Mouse (Mus musculus): ENCODE results near the gene Ube2i. TPM values are rescaled to one million over a fixed set of nuclear protein-coding genes. Genes with fewer than 3 reads are reported as not detected.

Gene Ube2i
- 148 TPM for polyA plus RNA-seq (2014; fragmentation: Illumina TruSeq; extraction: RNeasy Lipid Tissue Mini Kit (QIAGEN cat#74804); ENCODE audit: insufficient read depth, low read depth, low replicate concordance)

GRCm38 (mm10) chr17:25274571-25275346, at the start of gene Ube2i:
Ube2i (minus strand) TSS chr17:25274622.

GRCm38 (mm10) chr17:25318354-25318753, 43.9 kb upstream of the Ube2i start, which contains the start of gene Prss29:
Prss29 (plus strand) TSS chr17:25318654.

GRCm38 (mm10) chr17:25308346-25308745, 33.9 kb upstream of the Ube2i start, which contains the start of gene Prss28:
Prss28 (plus strand) TSS chr17:25308646.

GRCm38 (mm10) chr17:25298094-25298493, 23.7 kb upstream of the Ube2i start, which contains the start of gene Prss34:
Prss34 (plus strand) TSS chr17:25298394.

GRCm38 (mm10) chr17:25256140-25256754, 18.2 kb downstream of the Ube2i start, which contains the start of gene Baiap3:
Baiap3 (minus strand) TSS chr17:25256364.

DNA sequence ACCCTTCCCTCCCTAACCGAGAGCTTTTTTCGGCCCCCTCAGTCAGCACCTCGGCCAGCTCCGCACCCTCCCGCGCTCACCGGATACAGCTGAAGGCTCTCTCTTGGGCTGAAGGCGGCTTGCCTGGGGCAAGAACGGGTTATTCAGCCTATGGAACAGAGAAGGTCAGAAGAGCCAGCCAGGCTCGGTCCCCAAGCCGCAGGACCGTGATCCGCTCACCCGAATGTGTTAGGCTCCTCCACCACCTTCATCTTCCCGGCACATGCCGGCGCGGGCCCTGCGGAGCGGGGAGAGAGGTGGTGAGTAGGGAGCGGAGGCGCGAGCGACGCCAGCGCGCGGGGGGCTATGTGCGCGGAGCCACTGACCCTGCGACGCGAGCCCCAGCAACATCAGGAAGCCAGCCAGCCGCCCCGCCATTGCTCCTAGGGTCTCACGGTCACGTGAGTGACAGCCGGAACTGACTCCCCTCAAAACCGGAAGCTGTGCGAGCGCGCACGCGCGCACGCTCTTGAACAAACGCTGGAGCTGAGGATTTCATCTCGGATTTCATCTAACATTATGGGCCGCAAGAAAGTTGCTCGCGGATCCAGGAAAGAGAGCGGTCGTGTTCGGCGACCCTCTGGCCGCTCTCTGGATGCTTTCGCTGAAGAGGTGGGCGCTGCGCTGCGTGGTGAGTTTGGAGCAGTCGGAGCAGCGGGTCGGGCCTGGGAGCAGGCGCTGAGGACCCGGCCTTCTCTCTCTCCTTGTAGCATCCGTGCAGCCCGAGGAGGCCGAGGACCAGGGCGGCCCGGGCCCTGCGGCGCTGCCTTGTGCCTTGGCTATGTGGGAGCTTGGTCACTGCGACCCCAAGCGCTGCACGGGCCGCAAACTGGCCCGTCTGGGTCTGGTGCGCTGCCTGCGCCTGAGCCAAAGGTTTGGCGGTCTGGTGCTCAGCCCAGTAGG, 34.5 kb downstream of the Ube2i start, which contains the start of the genes Gnptg and Tsr3:
Gene Gnptg, minus strand, starts transcription at position 430 of the 942 bp plus-strand sequence.
Gene Tsr3, plus strand, starts transcription at position 476 of the 942 bp plus-strand sequence.

Other genes starting within 250 kb of the Ube2i start
- 141 TPM for gene Tmem204, start 191.0 kb downstream of the Ube2i start, polyA plus RNA-seq (2014; fragmentation: Illumina TruSeq; extraction: RNeasy Lipid Tissue Mini Kit (QIAGEN cat#74804); ENCODE audit: insufficient read depth, low read depth, low replicate concordance)
- 11.7 TPM for gene Telo2, start 158.7 kb downstream of the Ube2i start, polyA plus RNA-seq (2014; fragmentation: Illumina TruSeq; extraction: RNeasy Lipid Tissue Mini Kit (QIAGEN cat#74804); ENCODE audit: insufficient read depth, low read depth, low replicate concordance)
- not detected for gene Ptx4, start 153.9 kb downstream of the Ube2i start, polyA plus RNA-seq (2014; fragmentation: Illumina TruSeq; extraction: RNeasy Lipid Tissue Mini Kit (QIAGEN cat#74804); ENCODE audit: insufficient read depth, low read depth, low replicate concordance)
- 13.7 TPM for gene Clcn7, start 141.2 kb downstream of the Ube2i start, polyA plus RNA-seq (2014; fragmentation: Illumina TruSeq; extraction: RNeasy Lipid Tissue Mini Kit (QIAGEN cat#74804); ENCODE audit: insufficient read depth, low read depth, low replicate concordance)
- gene Ccdc154, start 112.2 kb downstream of the Ube2i start, polyA plus RNA-seq (2014; fragmentation: Illumina TruSeq; extraction: RNeasy Lipid Tissue Mini Kit (QIAGEN cat#74804); ENCODE audit: insufficient read depth, low read depth, low replicate concordance): not detected
- gene Gm38655, start 99.2 kb downstream of the Ube2i start, polyA plus RNA-seq (2014; fragmentation: Illumina TruSeq; extraction: RNeasy Lipid Tissue Mini Kit (QIAGEN cat#74804); ENCODE audit: insufficient read depth, low read depth, low replicate concordance): 3.1 TPM
- gene BC003965, start 90.1 kb downstream of the Ube2i start, polyA plus RNA-seq (2014; fragmentation: Illumina TruSeq; extraction: RNeasy Lipid Tissue Mini Kit (QIAGEN cat#74804); ENCODE audit: insufficient read depth, low read depth, low replicate concordance): 13.3 TPM
- 11.2 TPM for gene Unkl, start 86.2 kb downstream of the Ube2i start, polyA plus RNA-seq (2014; fragmentation: Illumina TruSeq; extraction: RNeasy Lipid Tissue Mini Kit (QIAGEN cat#74804); ENCODE audit: insufficient read depth, low read depth, low replicate concordance)
- 49.7 TPM for gene Gnptg, start 34.5 kb downstream of the Ube2i start, polyA plus RNA-seq (2014; fragmentation: Illumina TruSeq; extraction: RNeasy Lipid Tissue Mini Kit (QIAGEN cat#74804); ENCODE audit: insufficient read depth, low read depth, low replicate concordance)
- gene Tsr3, start 34.5 kb downstream of the Ube2i start, polyA plus RNA-seq (2014; fragmentation: Illumina TruSeq; extraction: RNeasy Lipid Tissue Mini Kit (QIAGEN cat#74804); ENCODE audit: insufficient read depth, low read depth, low replicate concordance): 13.7 TPM
- 6.2 TPM for gene Baiap3, start 18.3 kb downstream of the Ube2i start, polyA plus RNA-seq (2014; fragmentation: Illumina TruSeq; extraction: RNeasy Lipid Tissue Mini Kit (QIAGEN cat#74804); ENCODE audit: insufficient read depth, low read depth, low replicate concordance)
- not detected for gene Prss34, start 23.8 kb upstream of the Ube2i start, polyA plus RNA-seq (2014; fragmentation: Illumina TruSeq; extraction: RNeasy Lipid Tissue Mini Kit (QIAGEN cat#74804); ENCODE audit: insufficient read depth, low read depth, low replicate concordance)
- not detected for gene Prss28, start 34.0 kb upstream of the Ube2i start, polyA plus RNA-seq (2014; fragmentation: Illumina TruSeq; extraction: RNeasy Lipid Tissue Mini Kit (QIAGEN cat#74804); ENCODE audit: insufficient read depth, low read depth, low replicate concordance)
- gene Prss29, start 44.0 kb upstream of the Ube2i start, polyA plus RNA-seq (2014; fragmentation: Illumina TruSeq; extraction: RNeasy Lipid Tissue Mini Kit (QIAGEN cat#74804); ENCODE audit: insufficient read depth, low read depth, low replicate concordance): not detected
- gene Tpsab1, start 70.9 kb upstream of the Ube2i start, polyA plus RNA-seq (2014; fragmentation: Illumina TruSeq; extraction: RNeasy Lipid Tissue Mini Kit (QIAGEN cat#74804); ENCODE audit: insufficient read depth, low read depth, low replicate concordance): not detected
- 2.1 TPM for gene Tpsb2, start 91.7 kb upstream of the Ube2i start, polyA plus RNA-seq (2014; fragmentation: Illumina TruSeq; extraction: RNeasy Lipid Tissue Mini Kit (QIAGEN cat#74804); ENCODE audit: insufficient read depth, low read depth, low replicate concordance)
- not detected for gene Tpsg1, start 94.7 kb upstream of the Ube2i start, polyA plus RNA-seq (2014; fragmentation: Illumina TruSeq; extraction: RNeasy Lipid Tissue Mini Kit (QIAGEN cat#74804); ENCODE audit: insufficient read depth, low read depth, low replicate concordance)
- gene Cacna1h, start 159.2 kb upstream of the Ube2i start, polyA plus RNA-seq (2014; fragmentation: Illumina TruSeq; extraction: RNeasy Lipid Tissue Mini Kit (QIAGEN cat#74804); ENCODE audit: insufficient read depth, low read depth, low replicate concordance): 0.41 TPM
- gene Tekt4, start 180.0 kb upstream of the Ube2i start, polyA plus RNA-seq (2014; fragmentation: Illumina TruSeq; extraction: RNeasy Lipid Tissue Mini Kit (QIAGEN cat#74804); ENCODE audit: insufficient read depth, low read depth, low replicate concordance): 8.8 TPM
- not detected for gene Sstr5, start 222.7 kb upstream of the Ube2i start, polyA plus RNA-seq (2014; fragmentation: Illumina TruSeq; extraction: RNeasy Lipid Tissue Mini Kit (QIAGEN cat#74804); ENCODE audit: insufficient read depth, low read depth, low replicate concordance)